Mouse (Mus musculus) Patski (cell line): Measurements from ENCODE around the gene Clec4n. TPM values are rescaled to one million over a fixed set of nuclear protein-coding genes. Genes with fewer than 3 reads are reported as not detected.

Source experiments
- ATAC-seq: fragments of 100-300 bp; one replicate; pipeline ENCODE4 v1.8.0; 2021
- CTCF ChIA-PET: fragments of 350-600 bp; sonication (Branson Sonifier 250); formaldehyde crosslinking; loops from one replicate; lab custom pipeline; 2022; ENCODE audit warnings: inconsistent platforms; lab: Charles Lee
- POLR2A ChIA-PET: fragments of 350-600 bp; sonication (Branson Sonifier 250); formaldehyde crosslinking; loops from one replicate; lab custom pipeline; 2022; ENCODE audit warnings: antibody characterized with exemption, inconsistent platforms; lab: Charles Lee
- DNase-seq: peaks from one replicate; pipeline ENCODE4 v3.0.0-alpha.2; 2011; ENCODE audit warnings: low read depth, low spot score
- H3K27me3 ChIP-seq: fragments of 371-371 bp; one replicate; pipeline ENCODE4 v1.5.1; 2021
- CTCF ChIP-seq: fragments of 100-300 bp; IDR thresholded peaks from one replicate; pipeline ENCODE4 v1.5.1; 2021
- in situ Hi-C: fragments of 300-500 bp; cut with MboI; formaldehyde crosslinking; loops from 3 replicates; pipeline ENCODE4 v1.11.1; 2018; ENCODE audit warnings: low pct_unique_long_range_greater_than_20kb, mixed read lengths
- polyA plus RNA-seq: library from polyadenylated mRNA; unstranded; gene quantifications from one replicate; pipeline ENCODE4 v1.2.3, GENCODE M21; 2021

Gene Clec4n
- polyA plus RNA-seq, 1 experiment from 2014 or later = not detected

- in situ Hi-C loops = no loop called here
- POLR2A ChIA-PET = no interaction called here
- DNase-seq = no peak
- peaks cover 7% of the 10 kb centered on the region for H3K27me3 ChIP-seq
- CTCF ChIA-PET = no interaction called here
- no peak for TF ChIP-seq CTCF
- ATAC-seq = no peak
These were observed 29.3 kb downstream of the Clec4n start for GRCm38 (mm10) chr6:123258946-123259345.

- no peak for TF ChIP-seq CTCF
- ChIA-PET POLR2A (no interaction called here), CTCF (no interaction called here)
- ATAC-seq (no peak), DNase-seq (no peak)
- in situ Hi-C loops = no loop called here
- H3K27me3 ChIP-seq = peaks cover 7% of the 10 kb centered on the region
These were observed 30.4 kb downstream of the Clec4n start for GRCm38 (mm10) chr6:123259889-123260603.

GRCm38 (mm10) chr6:123260868-123261267, 31.2 kb downstream of the Clec4n start:
- TF ChIP-seq CTCF = no peak
- ChIA-PET CTCF (no interaction called here), POLR2A (no interaction called here)
- peaks cover 7% of the 10 kb centered on the region for H3K27me3 ChIP-seq
- DNase-seq (no peak), ATAC-seq (no peak)
- in situ Hi-C loops = no loop called here

GRCm38 (mm10) chr6:123261555-123262161, 32.0 kb downstream of the Clec4n start, which contains the start of gene Clec4d:
Clec4d (plus strand) TSS chr6:123262111.
- H3K27me3 ChIP-seq = peaks cover 7% of the 10 kb centered on the region
- no peak for ATAC-seq
- TF ChIP-seq CTCF = no peak
- no peak for DNase-seq
- CTCF ChIA-PET = no interaction called here
- POLR2A ChIA-PET = no interaction called here
- in situ Hi-C loops = no loop called here

GRCm38 (mm10) chr6:123264194-123264593, 34.6 kb downstream of the Clec4n start:
- TF ChIP-seq CTCF = no peak
- ATAC-seq (no peak), DNase-seq (no peak)
- CTCF ChIA-PET = no interaction called here
- POLR2A ChIA-PET = no interaction called here
- in situ Hi-C loops = no loop called here
- peaks cover 7% of the 10 kb centered on the region for H3K27me3 ChIP-seq

- peaks cover 7% of the 10 kb centered on the region for H3K27me3 ChIP-seq
- DNase-seq = no peak
- ChIA-PET POLR2A (no interaction called here), CTCF (no interaction called here)
- in situ Hi-C loops = no loop called here
- TF ChIP-seq CTCF = no peak
- ATAC-seq = no peak
These were observed 36.2 kb downstream of the Clec4n start for GRCm38 (mm10) chr6:123265809-123266208.

GRCm38 (mm10) chr6:123266945-123267344, 37.3 kb downstream of the Clec4n start:
- POLR2A ChIA-PET = no interaction called here
- in situ Hi-C loops = no loop called here
- H3K27me3 ChIP-seq = peaks cover 6% of the 10 kb centered on the region
- DNase-seq (no peak), ATAC-seq (no peak)
- CTCF ChIA-PET = no interaction called here
- no peak for TF ChIP-seq CTCF

- TF ChIP-seq CTCF = no peak
- ChIA-PET CTCF (no interaction called here), POLR2A (no interaction called here)
- ATAC-seq (no peak), DNase-seq (no peak)
- H3K27me3 ChIP-seq = no peaks in the 10 kb centered on the region
- in situ Hi-C loops = no loop called here
These were observed 49.8 kb downstream of the Clec4n start for GRCm38 (mm10) chr6:123279443-123279842.

GRCm38 (mm10) chr6:123286311-123286710, 56.7 kb downstream of the Clec4n start:
- no peaks in the 10 kb centered on the region for H3K27me3 ChIP-seq
- in situ Hi-C loops = no loop called here
- ChIA-PET CTCF (no interaction called here), POLR2A (no interaction called here)
- ATAC-seq (no peak), DNase-seq (no peak)
- TF ChIP-seq CTCF = no peak

- CTCF ChIA-PET = interaction anchor here (0.7 kb wide), 1 partner anchor 20 kb away, joined by 3 read pairs; no protein-coding TSS in a partner anchor
- DNase-seq = no peak
- no peak for ATAC-seq
- no peaks in the 10 kb centered on the region for H3K27me3 ChIP-seq
- POLR2A ChIA-PET = no interaction called here
- in situ Hi-C loops = no loop called here
- no peak for TF ChIP-seq CTCF
These were observed 59.3 kb downstream of the Clec4n start for GRCm38 (mm10) chr6:123288931-123289330.

- no peak for TF ChIP-seq CTCF
- POLR2A ChIA-PET = no interaction called here
- CTCF ChIA-PET = interaction anchor here (0.7 kb wide), 1 partner anchor 21 kb away, joined by 3 read pairs; no protein-coding TSS in a partner anchor
- DNase-seq = no peak
- in situ Hi-C loops = no loop called here
- H3K27me3 ChIP-seq = no peaks in the 10 kb centered on the region
- ATAC-seq = no peak
These were observed 60.1 kb downstream of the Clec4n start, which contains the start of gene Clec4e for GRCm38 (mm10) chr6:123289753-123290152. Clec4e (minus strand) TSS chr6:123289870.
